Mouse (Mus musculus): ENCODE data around the gene Ahnak2. TPM values are rescaled to one million over a fixed set of nuclear protein-coding genes. Genes with fewer than 3 reads are reported as not detected.
"Not testable (repeated sequence)": the region's sequence is repeated elsewhere in the genome, so short reads cannot be mapped to it uniquely, and the experiment has no call there.

Gene Ahnak2
- polyA plus RNA-seq, 2 experiments: 0.06 to 0.13 TPM

DNA sequence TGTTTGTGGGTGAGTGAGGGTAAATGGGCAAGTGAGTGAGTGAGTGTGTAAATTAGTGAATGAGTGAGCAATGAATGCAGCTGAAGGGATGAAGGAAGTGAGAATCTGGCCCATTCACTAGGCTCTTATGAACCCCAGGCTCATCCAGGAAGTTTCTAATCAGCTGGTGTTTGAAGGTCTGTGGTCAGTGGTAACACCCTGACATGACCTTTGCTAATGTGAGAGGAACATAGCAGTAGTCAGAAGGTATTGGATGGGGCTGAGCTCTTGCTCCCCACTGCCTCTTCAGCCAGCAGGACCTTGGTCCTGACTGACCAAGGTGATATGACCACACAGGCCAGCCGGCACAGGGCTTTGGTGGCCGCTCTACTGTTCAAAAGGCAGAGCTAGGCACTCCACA is 45.4 kb upstream of the Ahnak2 start:
- Histone ChIP-seq H3K27me3 (ENCODE audit: control insufficient read depth, insufficient read depth, low read length) (no peaks in the 10 kb centered on the region), H3K4me2 (ENCODE audit: low read depth) (no peak overlapping the region), H3K4me1 (replicated peaks; ENCODE audit: control insufficient read depth in 2 of 2, insufficient read depth in 2 of 2, low read length in 1 of 2) (no peaks in the 10 kb centered on the region), H3K36me3 (replicated peaks; ENCODE audit: control insufficient read depth, insufficient read depth, low read depth) (no peaks in the 10 kb centered on the region), H3K27ac (no peak overlapping the region), H3K9me3 (ENCODE audit: control insufficient read depth, low read length) (no peaks in the 10 kb centered on the region), H3K4me3 (ENCODE audit: insufficient read depth in 1 of 2, low read depth in 2 of 2, low read length in 2 of 2) (no peak overlapping the region), H3K9ac (replicated peaks) (no peak overlapping the region)
- ATAC-seq (ENCODE audit: insufficient read depth) (no peak), DNase-seq (ENCODE audit: low read depth in 3 of 3, low spot score in 3 of 3) (no peak)
- WGBS (ENCODE audit: insufficient replicate concordance): 89% methylated on average over 2 of the region's 2 CpGs
- TF ChIP-seq EP300 (IDR thresholded peaks at IDR 0.05; ENCODE audit: low read depth) (no peak), CTCF (IDR thresholded peaks at IDR 0.05; ENCODE audit: low read depth) (no peak)

DNA sequence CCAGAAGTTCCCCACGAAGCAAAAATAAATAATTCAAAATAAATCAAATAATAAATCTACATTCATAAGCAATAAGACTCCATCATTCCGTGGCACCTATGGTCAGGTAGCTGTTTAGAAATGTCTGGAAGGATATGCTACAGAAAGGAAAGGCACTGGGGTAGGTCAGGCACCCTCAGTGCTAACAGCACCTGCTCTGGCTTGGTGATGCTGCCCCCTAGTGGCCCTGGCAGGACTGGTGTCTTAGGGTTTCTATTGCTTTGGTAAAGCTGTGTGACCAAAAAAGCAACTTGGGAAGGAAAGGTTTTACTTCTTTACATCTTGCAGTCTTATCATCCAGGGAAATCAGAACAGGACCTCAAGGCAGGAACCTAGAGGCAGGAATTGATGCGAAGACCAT is 41.3 kb upstream of the Ahnak2 start:
- ATAC-seq (ENCODE audit: insufficient read depth) (no peak), DNase-seq (ENCODE audit: low read depth in 3 of 3, low spot score in 3 of 3) (peak; percentile 53 to 60 (median 55))
- H3K27me3 ChIP-seq (ENCODE audit: control insufficient read depth, insufficient read depth, low read length): no peaks in the 10 kb centered on the region
- H3K36me3 ChIP-seq (replicated peaks; ENCODE audit: control insufficient read depth, insufficient read depth, low read depth): no peaks in the 10 kb centered on the region
- no peak overlapping the region for H3K4me2 ChIP-seq (ENCODE audit: low read depth)
- no peaks in the 10 kb centered on the region for H3K9me3 ChIP-seq (ENCODE audit: control insufficient read depth, low read length)
- H3K27ac ChIP-seq: no peak overlapping the region
- WGBS (ENCODE audit: insufficient replicate concordance): 18% methylated on average over 3 of the region's 3 CpGs
- H3K4me3 ChIP-seq (ENCODE audit: insufficient read depth in 1 of 2, low read depth in 2 of 2, low read length in 2 of 2): no peak overlapping the region
- TF ChIP-seq EP300 (IDR thresholded peaks at IDR 0.05; ENCODE audit: low read depth) (no peak), CTCF (IDR thresholded peaks at IDR 0.05; ENCODE audit: low read depth) (peak; percentile 98)
- H3K4me1 ChIP-seq (replicated peaks; ENCODE audit: control insufficient read depth in 2 of 2, insufficient read depth in 2 of 2, low read length in 1 of 2): no peaks in the 10 kb centered on the region
- no peak overlapping the region for H3K9ac ChIP-seq (replicated peaks)

GRCm38 (mm10) chr12:112842128-112842527 is 39.7 kb upstream of the Ahnak2 start:
- not testable (repeated sequence) for H3K4me2 ChIP-seq (ENCODE audit: low read depth); H3K27ac ChIP-seq; H3K9me3 ChIP-seq (ENCODE audit: control insufficient read depth, low read length); H3K27me3 ChIP-seq (ENCODE audit: control insufficient read depth, insufficient read depth, low read length); ATAC-seq (ENCODE audit: insufficient read depth); H3K4me1 ChIP-seq (replicated peaks; ENCODE audit: control insufficient read depth in 2 of 2, insufficient read depth in 2 of 2, low read length in 1 of 2); H3K4me3 ChIP-seq (ENCODE audit: insufficient read depth in 1 of 2, low read depth in 2 of 2, low read length in 2 of 2); DNase-seq (ENCODE audit: low read depth in 3 of 3, low spot score in 3 of 3); H3K9ac ChIP-seq (replicated peaks); H3K36me3 ChIP-seq (replicated peaks; ENCODE audit: control insufficient read depth, insufficient read depth, low read depth)
- WGBS (ENCODE audit: insufficient replicate concordance): 55% methylated on average over 2 of the region's 2 CpGs

- not testable (repeated sequence) for DNase-seq (ENCODE audit: low read depth in 3 of 3, low spot score in 3 of 3); H3K4me2 ChIP-seq (ENCODE audit: low read depth); H3K27me3 ChIP-seq (ENCODE audit: control insufficient read depth, insufficient read depth, low read length); H3K9me3 ChIP-seq (ENCODE audit: control insufficient read depth, low read length); H3K36me3 ChIP-seq (replicated peaks; ENCODE audit: control insufficient read depth, insufficient read depth, low read depth); H3K27ac ChIP-seq; H3K4me3 ChIP-seq (ENCODE audit: insufficient read depth in 1 of 2, low read depth in 2 of 2, low read length in 2 of 2); ATAC-seq (ENCODE audit: insufficient read depth); H3K4me1 ChIP-seq (replicated peaks; ENCODE audit: control insufficient read depth in 2 of 2, insufficient read depth in 2 of 2, low read length in 1 of 2); H3K9ac ChIP-seq (replicated peaks)
- TF ChIP-seq CTCF (IDR thresholded peaks at IDR 0.05; ENCODE audit: low read depth): 0 out of 2 replicates have a peak, but pooled peaks have one; percentile 11
- 51% methylated on average over 4 of the region's 4 CpGs for WGBS (ENCODE audit: insufficient replicate concordance)
These were observed 39.0 kb upstream of the Ahnak2 start for GRCm38 (mm10) chr12:112841338-112841892.

DNA sequence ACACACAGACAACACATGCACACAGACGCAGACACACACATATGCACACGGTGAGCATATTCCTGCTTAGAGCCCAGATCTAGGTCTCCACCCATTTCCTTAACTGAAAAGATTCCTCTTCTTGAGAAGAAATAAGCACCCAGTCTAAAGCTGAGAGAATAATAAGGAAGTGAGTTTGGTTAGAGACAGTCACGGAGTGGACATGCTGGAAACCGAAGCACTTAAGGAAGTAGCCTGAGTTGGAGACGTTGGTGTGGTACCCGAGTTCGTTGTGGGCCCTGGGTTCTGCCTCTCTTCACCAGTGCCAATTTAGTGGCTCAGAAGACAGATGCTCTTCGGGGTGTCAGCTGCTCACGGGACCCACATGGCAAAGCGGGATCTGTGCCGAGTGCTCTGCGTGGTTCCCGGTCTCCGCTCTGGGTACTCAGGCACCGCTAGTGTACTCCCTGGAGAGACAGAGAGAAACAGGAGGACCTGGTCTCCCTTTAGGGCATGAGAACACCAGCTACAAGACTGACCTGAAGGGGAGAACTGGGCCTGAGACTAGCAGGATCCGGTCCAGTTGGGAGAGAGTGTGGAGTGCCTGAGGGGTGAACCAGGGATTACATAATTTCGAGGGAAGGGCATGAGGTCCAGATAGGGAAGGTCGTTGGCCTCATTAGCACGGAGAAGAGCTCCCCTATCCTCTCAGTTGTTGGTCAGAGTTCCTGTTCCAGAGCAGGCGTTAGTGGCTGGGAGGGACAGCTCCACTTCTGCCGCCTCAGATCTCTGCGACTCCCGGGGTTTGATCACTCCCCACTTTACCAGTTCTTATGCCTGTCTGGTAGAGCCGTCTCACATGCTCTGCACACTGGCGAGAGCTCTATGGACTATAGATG is 38.0 kb upstream of the Ahnak2 start:
- ATAC-seq (ENCODE audit: insufficient read depth) (no peak), DNase-seq (ENCODE audit: low read depth in 3 of 3, low spot score in 3 of 3) (no peak)
- Histone ChIP-seq H3K36me3 (replicated peaks; ENCODE audit: control insufficient read depth, insufficient read depth, low read depth) (no peaks in the 10 kb centered on the region), H3K27ac (no peak overlapping the region), H3K4me3 (ENCODE audit: insufficient read depth in 1 of 2, low read depth in 2 of 2, low read length in 2 of 2) (no peak overlapping the region), H3K9ac (replicated peaks) (no peak overlapping the region), H3K4me2 (ENCODE audit: low read depth) (no peak overlapping the region), H3K27me3 (ENCODE audit: control insufficient read depth, insufficient read depth, low read length) (no peaks in the 10 kb centered on the region), H3K4me1 (replicated peaks; ENCODE audit: control insufficient read depth in 2 of 2, insufficient read depth in 2 of 2, low read length in 1 of 2) (no peaks in the 10 kb centered on the region), H3K9me3 (ENCODE audit: control insufficient read depth, low read length) (no peaks in the 10 kb centered on the region)
- TF ChIP-seq CTCF (IDR thresholded peaks at IDR 0.05; ENCODE audit: low read depth) (no peak), EP300 (IDR thresholded peaks at IDR 0.05; ENCODE audit: low read depth) (no peak)
- 48% methylated on average over 25 of the region's 25 CpGs for WGBS (ENCODE audit: insufficient replicate concordance)

Measured in liver, embryonic 14.5 days (tissue).